Mouse (Mus musculus) erythroblast, embryonic 14.5 days (primary cell): ENCODE data around the gene Ppid. TPM values are rescaled to one million over a fixed set of nuclear protein-coding genes. Genes with fewer than 3 reads are reported as not detected.
"Not testable (repeated sequence)": the region's sequence is repeated elsewhere in the genome, so short reads cannot be mapped to it uniquely, and the experiment has no call there.

Experiments used
- H3K27me3 ChIP-seq: 2 replicates; pipeline ENCODE4 v1.6.1; 2012; ENCODE audit warnings: inconsistent platforms; ENCODE audit not compliant: control insufficient read depth
- H3K36me3 ChIP-seq: 2 replicates; pipeline ENCODE4 v1.6.1; 2012; ENCODE audit warnings: mild to moderate bottlenecking, inconsistent platforms; ENCODE audit not compliant: control insufficient read depth
- H3K4me1 ChIP-seq: 2 replicates; pipeline ENCODE4 v1.6.1; 2012; ENCODE audit warnings: inconsistent platforms; ENCODE audit not compliant: control insufficient read depth
- H3K4me3 ChIP-seq: replicated peaks from 2 replicates; pipeline ENCODE3; 2012; ENCODE audit warnings: moderate library complexity, mild to moderate bottlenecking, inconsistent platforms
- H3K9me3 ChIP-seq: 2 replicates; pipeline ENCODE4 v1.6.1; 2012; ENCODE audit warnings: low read length, inconsistent platforms, mixed read lengths; ENCODE audit not compliant: control insufficient read depth
- GATA1 ChIP-seq: IDR thresholded peaks from 2 replicates; pipeline ENCODE4 v1.6.1; 2012; ENCODE audit warnings: low read length, inconsistent platforms, mixed read lengths
- TAL1 ChIP-seq: IDR thresholded peaks from 3 replicates; pipeline ENCODE4 v1.6.1; 2012; ENCODE audit warnings: low read length, inconsistent platforms, mixed read lengths
- polyA plus RNA-seq: library from polyadenylated mRNA; stranded (reverse); fragments of >175 nt; gene quantifications from 2 replicates; pipeline ENCODE4 v1.2.3, GENCODE M21; 2012

Gene Ppid
- polyA plus RNA-seq, 1 experiment, result 2.5 TPM

DNA sequence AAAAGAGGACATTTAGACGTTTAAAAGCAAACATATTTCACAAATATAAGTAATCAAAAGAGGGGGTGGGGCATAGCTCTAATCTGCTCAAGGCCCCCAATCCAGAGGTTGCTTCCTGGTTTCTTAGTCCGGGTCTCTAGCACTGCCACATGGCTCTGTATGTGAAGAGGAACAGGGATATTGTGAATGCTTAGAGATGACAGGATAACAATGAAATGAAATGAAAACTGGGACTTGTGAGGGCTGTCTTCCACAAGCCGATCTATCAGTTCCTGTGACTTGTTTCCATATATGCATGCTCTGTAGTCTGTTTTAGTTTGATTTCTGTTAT lies 21.8 kb upstream of the Ppid start:
- peaks cover 19% of the 10 kb centered on the region for H3K36me3 ChIP-seq
- H3K27me3 ChIP-seq, result no peaks in the 10 kb centered on the region
- H3K4me3 ChIP-seq, result no peak overlapping the region
- H3K4me1 ChIP-seq, result peaks cover 76% of the 10 kb centered on the region
- TF ChIP-seq TAL1 (no peak), GATA1 (no peak)
- no peaks in the 10 kb centered on the region for H3K9me3 ChIP-seq

DNA sequence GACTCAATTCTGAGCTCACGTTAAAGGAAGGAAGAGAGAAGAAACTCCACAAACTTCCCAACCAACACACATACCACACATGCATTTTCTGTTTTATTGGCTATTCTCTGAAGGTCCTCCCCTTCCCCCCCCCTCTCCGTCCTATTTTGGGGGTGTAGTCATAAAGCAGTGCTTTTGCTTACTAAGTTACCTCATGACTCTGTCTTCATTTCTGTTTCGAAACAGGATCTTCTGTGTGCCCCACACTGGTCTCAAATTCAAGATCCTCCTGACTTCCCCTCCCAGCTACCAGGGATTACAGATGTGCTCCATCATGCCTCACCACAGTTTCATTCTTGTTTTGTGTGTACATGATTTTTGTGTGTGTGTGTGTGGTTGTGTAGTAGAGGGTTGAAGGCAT lies 18.7 kb upstream of the Ppid start:
- peaks cover 75% of the 10 kb centered on the region for H3K4me1 ChIP-seq

DNA sequence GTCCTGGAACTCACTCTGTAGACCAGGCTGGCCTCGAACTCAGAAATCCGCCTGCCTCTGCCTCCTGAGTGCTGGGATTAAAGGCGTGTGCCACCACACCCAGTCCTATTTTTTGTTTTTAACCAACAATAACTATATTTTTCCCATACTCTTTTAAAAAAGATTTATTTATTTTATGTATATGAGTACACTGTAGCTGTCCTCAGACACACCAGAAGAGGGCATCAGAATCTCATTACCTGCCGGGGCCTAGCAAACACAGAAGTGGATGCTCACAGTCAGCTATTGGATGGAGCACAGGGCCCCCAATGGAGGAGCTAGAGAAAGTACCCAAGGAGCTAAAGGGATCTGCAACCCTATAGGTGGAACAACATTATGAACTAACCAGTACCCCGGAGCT lies 17.8 kb upstream of the Ppid start:
- H3K36me3 ChIP-seq, H3K9me3 ChIP-seq, H3K4me3 ChIP-seq, H3K27me3 ChIP-seq: not testable (repeated sequence)
- peaks cover 79% of the 10 kb centered on the region for H3K4me1 ChIP-seq

More for the DNA sequence above, 18.7 kb upstream of the Ppid start:
- TF ChIP-seq GATA1 (no peak), TAL1 (no peak)
- H3K36me3 ChIP-seq, result no peaks in the 10 kb centered on the region; the same call in none of the 2 replicates
- H3K27me3 ChIP-seq, result no peaks in the 10 kb centered on the region
- no peaks in the 10 kb centered on the region for H3K9me3 ChIP-seq
- no peak overlapping the region for H3K4me3 ChIP-seq

DNA sequence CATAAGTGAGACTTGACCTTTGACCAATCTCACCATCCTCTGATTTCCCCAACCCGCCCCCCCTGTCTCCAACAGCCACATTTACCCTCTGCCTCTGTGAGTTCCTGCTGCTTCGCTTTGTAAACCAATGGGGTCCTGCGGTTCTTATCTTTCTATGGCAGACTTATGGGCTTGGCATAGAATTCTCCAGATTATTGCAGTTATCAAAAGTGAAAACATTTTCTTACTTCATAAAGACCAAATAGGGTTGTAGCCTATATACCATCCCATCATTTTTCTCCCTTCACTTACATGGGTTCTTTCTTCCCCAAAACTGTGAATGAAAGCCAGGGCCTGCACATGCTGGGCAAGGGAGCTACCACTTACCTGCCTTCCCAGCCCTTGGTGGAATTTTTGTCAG lies 16.8 kb upstream of the Ppid start:
- no peaks in the 10 kb centered on the region for H3K9me3 ChIP-seq

DNA sequence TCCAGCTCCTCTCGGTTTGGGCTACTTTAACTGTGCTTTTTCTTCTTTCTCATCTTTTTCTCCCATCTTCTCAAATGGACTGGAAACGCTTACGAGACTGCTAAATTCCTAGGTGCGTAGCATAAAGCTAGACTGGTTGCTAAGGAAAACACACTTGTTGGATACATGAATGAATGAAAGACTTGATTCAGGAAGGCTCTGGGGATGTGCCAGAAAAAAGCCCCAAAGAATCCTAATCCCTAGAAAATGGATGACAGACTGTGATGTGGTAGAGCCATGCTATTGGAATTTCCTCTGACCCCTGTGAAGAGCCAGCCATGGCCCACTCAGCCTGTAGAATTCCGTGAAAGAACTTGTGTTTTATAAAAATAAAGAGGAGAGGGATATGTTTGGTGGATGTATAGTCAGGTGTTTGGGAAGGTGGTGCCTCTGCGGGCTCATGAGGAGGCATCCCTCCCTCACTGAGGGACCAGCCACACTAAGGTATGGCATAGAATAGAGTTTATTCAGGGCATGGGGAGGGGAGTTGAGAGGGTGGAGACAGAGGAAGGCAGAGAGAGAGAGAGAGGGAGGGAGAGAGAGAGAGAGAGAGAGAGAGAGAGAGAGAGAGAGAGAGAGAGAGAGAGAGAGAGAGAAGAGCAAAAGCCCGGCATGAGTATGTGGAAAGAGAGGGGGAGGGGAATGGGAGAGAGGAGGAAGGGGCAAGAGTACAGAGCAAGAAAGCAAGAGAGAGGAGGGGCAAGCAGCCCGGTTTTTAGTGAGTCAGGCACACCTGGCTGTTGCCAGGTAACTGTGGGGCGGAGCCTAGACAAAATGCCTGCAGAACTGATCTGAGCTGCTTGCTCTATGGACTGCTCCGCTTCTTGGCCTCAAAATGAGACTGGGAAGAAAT lies 15.3 kb upstream of the Ppid start:
- H3K4me3 ChIP-seq, result no peak overlapping the region
- no peaks in the 10 kb centered on the region for H3K27me3 ChIP-seq
- no peaks in the 10 kb centered on the region; the same call in 1 of the 2 replicates for H3K36me3 ChIP-seq
- H3K4me1 ChIP-seq, result peaks cover 91% of the 10 kb centered on the region
- TF ChIP-seq TAL1 (no peak), GATA1 (no peak)
- no peaks in the 10 kb centered on the region for H3K9me3 ChIP-seq

More for the DNA sequence above, 16.8 kb upstream of the Ppid start:
- Histone ChIP-seq H3K4me1 (peaks cover 79% of the 10 kb centered on the region), H3K36me3 (no peaks in the 10 kb centered on the region; the same call in 1 of the 2 replicates), H3K4me3 (peak overlapping the region; percentile 38), H3K27me3 (no peaks in the 10 kb centered on the region)
- TF ChIP-seq GATA1, result peak; percentile 77
- TF ChIP-seq TAL1, result peak; percentile 77

DNA sequence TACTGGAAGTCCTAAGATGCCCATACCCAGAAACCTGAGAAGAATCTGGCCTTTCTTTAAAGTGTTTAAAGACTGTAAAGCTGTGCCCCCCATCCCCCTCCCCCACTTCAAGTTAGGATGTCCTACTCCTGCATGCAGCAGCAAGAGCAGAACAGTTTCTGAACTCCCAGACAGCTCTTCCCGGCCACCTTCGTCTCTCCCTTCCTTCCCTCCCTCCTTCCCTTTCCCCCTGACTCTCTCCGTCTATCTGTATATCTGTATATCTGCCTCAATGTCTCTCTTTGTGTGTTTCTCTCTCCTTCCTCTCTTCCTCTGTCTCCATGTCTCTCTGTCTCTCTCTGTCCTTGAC lies 14.7 kb upstream of the Ppid start:
- Histone ChIP-seq H3K4me1 (peaks cover 92% of the 10 kb centered on the region), H3K27me3 (no peaks in the 10 kb centered on the region), H3K36me3 (no peaks in the 10 kb centered on the region; the same call in 1 of the 2 replicates), H3K9me3 (no peaks in the 10 kb centered on the region), H3K4me3 (no peak overlapping the region)
- TF ChIP-seq TAL1, result no peak
- TF ChIP-seq GATA1, result no peak

DNA sequence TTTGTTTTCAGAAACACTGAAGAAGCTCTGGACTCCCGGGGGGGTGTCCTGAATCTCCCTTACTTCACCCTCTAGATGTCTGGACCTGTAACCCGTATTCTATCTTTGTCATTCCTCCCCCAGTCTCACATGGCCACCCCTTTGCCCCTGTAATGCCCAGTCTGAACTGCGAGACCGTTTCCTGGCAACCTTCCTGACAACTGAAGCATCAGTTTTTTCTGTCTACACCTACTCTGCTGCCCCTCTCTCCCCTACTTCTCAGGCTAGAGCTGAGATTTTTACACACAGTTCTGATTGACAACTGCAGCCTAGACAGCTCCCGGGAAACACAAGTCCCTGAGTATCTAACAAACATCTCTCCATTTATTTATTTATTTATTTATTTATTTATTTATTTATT lies 14.3 kb upstream of the Ppid start:
- Histone ChIP-seq H3K36me3 (no peaks in the 10 kb centered on the region; the same call in 1 of the 2 replicates), H3K27me3 (no peaks in the 10 kb centered on the region), H3K9me3 (no peaks in the 10 kb centered on the region), H3K4me3 (no peak overlapping the region), H3K4me1 (peaks cover 93% of the 10 kb centered on the region)
- no peak for TF ChIP-seq GATA1
- TF ChIP-seq TAL1, result no peak

DNA sequence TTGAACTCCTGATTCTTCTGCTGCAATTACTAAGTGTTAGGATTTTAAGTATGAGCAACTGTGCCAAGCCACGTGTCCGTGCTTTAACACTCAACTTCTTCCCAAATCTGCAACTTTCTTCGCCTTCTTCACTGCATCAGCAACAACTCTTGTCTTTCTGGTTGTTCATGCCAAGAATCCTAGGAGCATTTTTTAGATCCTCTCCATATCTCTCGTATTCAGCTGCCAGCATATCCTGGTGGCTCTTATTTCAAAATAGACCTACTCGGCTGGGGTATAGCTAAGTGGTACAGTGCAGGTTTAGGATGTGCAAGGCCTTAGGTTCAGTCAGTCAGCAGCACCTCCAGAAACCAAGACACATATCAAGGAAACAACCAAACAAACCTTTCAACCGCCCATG lies 13.5 kb upstream of the Ppid start:
- H3K36me3 ChIP-seq, result no peaks in the 10 kb centered on the region; the same call in 1 of the 2 replicates
- H3K4me3 ChIP-seq, result no peak overlapping the region
- peaks cover 94% of the 10 kb centered on the region for H3K4me1 ChIP-seq
- H3K27me3 ChIP-seq, result no peaks in the 10 kb centered on the region
- TF ChIP-seq GATA1 (no peak), TAL1 (no peak)
- no peaks in the 10 kb centered on the region for H3K9me3 ChIP-seq

DNA sequence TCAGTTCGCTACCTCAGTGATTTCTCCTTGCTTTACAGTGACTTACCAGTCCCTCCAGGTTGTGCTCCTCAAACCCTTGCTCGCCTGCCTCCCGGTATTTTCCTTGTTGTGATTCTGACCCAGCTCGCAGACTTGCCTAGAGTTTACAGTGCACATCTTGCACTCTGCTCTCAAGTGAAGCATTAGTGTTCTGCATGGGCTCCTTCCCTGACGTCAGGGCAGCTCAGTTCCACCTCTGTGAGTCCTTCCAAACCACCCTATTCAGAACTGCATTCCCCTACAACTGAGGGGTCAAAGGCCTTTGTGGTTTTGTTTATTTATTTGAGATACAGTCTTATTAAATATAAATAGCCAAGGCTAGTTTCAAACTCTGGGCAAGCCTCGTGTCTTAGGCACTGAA lies 13.0 kb upstream of the Ppid start:
- H3K4me3 ChIP-seq, result no peak overlapping the region
- H3K27me3 ChIP-seq, result no peaks in the 10 kb centered on the region
- H3K9me3 ChIP-seq, result no peaks in the 10 kb centered on the region
- peaks cover 94% of the 10 kb centered on the region for H3K4me1 ChIP-seq
- no peaks in the 10 kb centered on the region; the same call in 1 of the 2 replicates for H3K36me3 ChIP-seq
- TF ChIP-seq GATA1 (no peak), TAL1 (no peak)
